Mouse (Mus musculus) thymus, adult 2 months (tissue): ENCODE data around the gene Bcl3. TPM values are rescaled to one million over a fixed set of nuclear protein-coding genes. Genes with fewer than 3 reads are reported as not detected.
A peak's percentile ranks its signal among the peaks of the same experiment; 100 is the strongest.

Source experiments
- DNase-seq: peaks from one replicate; pipeline ENCODE4 v3.0.0; 2021
- H3K27ac ChIP-seq: fragments of 200-500 bp; 2 replicates; pipeline ENCODE4 v1.5.1; 2012; ENCODE audit warnings: low read length, control low read depth; ENCODE audit not compliant: control insufficient read depth, insufficient read depth
- H3K27me3 ChIP-seq: fragments of 200-500 bp; 2 replicates; pipeline ENCODE4 v1.6.1; 2012; ENCODE audit warnings: mild to moderate bottlenecking, low read length, moderate library complexity, mixed read lengths; ENCODE audit not compliant: control insufficient read depth, insufficient read depth
- H3K36me3 ChIP-seq: fragments of 200-500 bp; 2 replicates; pipeline ENCODE4 v1.6.1; 2012; ENCODE audit warnings: mild to moderate bottlenecking, low read length, moderate library complexity; ENCODE audit not compliant: control insufficient read depth, insufficient read depth
- H3K4me1 ChIP-seq: fragments of 200-500 bp; replicated peaks from 2 replicates; pipeline ENCODE4 v1.6.1; 2012; ENCODE audit warnings: low read length; ENCODE audit not compliant: control insufficient read depth, insufficient read depth
- H3K4me3 ChIP-seq: fragments of 200-500 bp; 2 replicates; pipeline ENCODE4 v1.5.1; 2012; ENCODE audit warnings: mild to moderate bottlenecking, low read length, control low read depth, moderate library complexity; ENCODE audit not compliant: control insufficient read depth, insufficient read depth
- CTCF ChIP-seq: fragments of 200-500 bp; IDR thresholded peaks from 2 replicates; pipeline ENCODE4 v1.5.1; 2012; ENCODE audit warnings: mild to moderate bottlenecking, control low read depth, low read length, moderate library complexity, borderline replicate concordance; ENCODE audit not compliant: control insufficient read depth, poor library complexity, insufficient read depth; ENCODE audit errors: extremely low read depth
- POLR2A ChIP-seq: fragments of 200-500 bp; IDR thresholded peaks from 2 replicates; pipeline ENCODE4 v1.6.1; 2012; ENCODE audit warnings: mild to moderate bottlenecking, low read length, control low read depth, moderate library complexity; ENCODE audit not compliant: control insufficient read depth, poor library complexity, insufficient read depth; ENCODE audit errors: extremely low read depth
- WGBS: fragments of 180-500 bp; shearing (Covaris S2); methylation state at CpG from one replicate; pipeline ENCODE4 v1.1.7; 2018; 5-methylcytosine and 5-hydroxymethylcytosine counted together
- polyA plus RNA-seq: library from polyadenylated mRNA; depleted of rRNA; stranded (reverse); fragments of >200 nt; gene quantifications from 2 replicates; pipeline ENCODE4 v1.2.3, GENCODE M21; 2012

Bcl3 gene
- polyA plus RNA-seq, 1 experiment: 54.4 TPM

GRCm38 (mm10) chr7:19824182-19824973 is 1.8 kb upstream of the Bcl3 start:
- WGBS: 15% methylated on average over 26 of the region's 26 CpGs

DNA sequence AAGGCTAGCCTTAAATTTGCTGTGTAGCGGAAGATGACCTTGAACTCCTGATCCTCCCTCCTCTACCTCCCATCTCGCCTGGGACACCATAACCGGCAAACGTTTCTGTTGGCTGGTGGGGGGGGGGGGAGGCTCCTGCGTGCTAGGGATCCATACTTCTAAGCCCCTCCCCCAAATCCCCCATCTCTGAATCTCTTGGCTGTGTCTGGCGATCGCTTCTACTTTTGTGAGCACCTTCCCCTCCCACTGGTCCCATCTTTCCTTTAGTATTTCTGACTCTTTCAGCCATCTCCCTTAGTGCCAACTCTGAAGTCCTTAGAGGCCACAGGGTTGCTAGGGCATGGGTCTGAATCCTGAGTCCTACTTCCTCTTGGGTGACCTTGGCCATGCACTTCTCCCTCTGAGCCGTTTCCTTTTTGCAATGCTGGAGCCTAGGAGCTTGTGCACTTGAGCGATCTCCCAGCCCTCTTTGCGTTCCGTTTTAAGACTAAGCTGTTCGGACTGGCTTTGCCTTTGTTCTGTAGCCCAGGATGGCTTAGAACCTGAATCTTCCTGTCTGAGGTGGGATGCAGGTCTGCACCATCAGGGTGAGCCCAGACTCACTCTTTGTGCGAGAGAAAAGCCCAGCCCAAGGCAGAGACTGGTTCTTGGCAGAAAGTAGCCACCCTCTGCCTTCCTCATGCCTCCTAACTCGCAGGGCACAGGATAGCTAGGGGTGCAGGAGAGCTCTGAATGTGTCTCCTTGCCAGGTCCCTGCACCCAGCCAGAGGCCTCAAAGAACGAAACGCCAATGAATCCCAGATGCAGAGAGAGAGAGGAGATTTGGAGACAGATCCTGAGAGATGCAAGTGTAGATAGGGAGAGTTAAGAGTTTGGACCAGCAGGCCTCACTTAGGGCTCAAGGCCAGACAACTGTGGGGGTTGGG is 949 bp upstream of the Bcl3 start:
- Histone ChIP-seq H3K27me3 (peaks cover 6% of the 10 kb centered on the region; the same call in 1 of the 2 replicates), H3K36me3 (no peaks in the 10 kb centered on the region), H3K27ac (peak overlapping the region; percentile 3; the same call in 1 of the 2 replicates), H3K4me1 (peaks cover 28% of the 10 kb centered on the region), H3K4me3 (no peak overlapping the region)
- DNase-seq: no peak
- TF ChIP-seq POLR2A (no peak), CTCF (no peak)
- WGBS: 31% methylated on average over 16 of the region's 16 CpGs

More at GRCm38 (mm10) chr7:19824182-19824973, 1.8 kb upstream of the Bcl3 start:
- Histone ChIP-seq H3K27ac (peak overlapping the region; percentile 3; the same call in 1 of the 2 replicates), H3K27me3 (peaks cover 6% of the 10 kb centered on the region; the same call in 1 of the 2 replicates), H3K4me3 (no peak overlapping the region), H3K4me1 (peaks cover 21% of the 10 kb centered on the region), H3K36me3 (no peaks in the 10 kb centered on the region)
- DNase-seq: peak; percentile 59
- TF ChIP-seq CTCF: no peak
- TF ChIP-seq POLR2A: no peak

GRCm38 (mm10) chr7:19822193-19822592 is 377 bp downstream of the Bcl3 start:
- WGBS: 15% methylated on average over 20 of the region's 20 CpGs
- H3K27ac ChIP-seq: no peak overlapping the region
- peaks cover 37% of the 10 kb centered on the region for H3K4me1 ChIP-seq
- TF ChIP-seq POLR2A: no peak
- TF ChIP-seq CTCF: no peak
- no peaks in the 10 kb centered on the region for H3K36me3 ChIP-seq
- DNase-seq: no peak
- peaks cover 6% of the 10 kb centered on the region; the same call in 1 of the 2 replicates for H3K27me3 ChIP-seq
- peak overlapping the region; percentile 39 for H3K4me3 ChIP-seq

- Histone ChIP-seq H3K4me3 (0 out of 2 replicates have a peak overlapping the region, but pooled peaks have one; percentile 39), H3K27me3 (peaks cover 6% of the 10 kb centered on the region; the same call in 1 of the 2 replicates), H3K27ac (no peak overlapping the region), H3K36me3 (no peaks in the 10 kb centered on the region), H3K4me1 (peaks cover 42% of the 10 kb centered on the region)
- DNase-seq: no peak
- WGBS: 85% methylated on average over 7 of the region's 7 CpGs
- TF ChIP-seq POLR2A: no peak
- no peak for TF ChIP-seq CTCF
These were observed 937 bp downstream of the Bcl3 start for GRCm38 (mm10) chr7:19821633-19822032.

DNA sequence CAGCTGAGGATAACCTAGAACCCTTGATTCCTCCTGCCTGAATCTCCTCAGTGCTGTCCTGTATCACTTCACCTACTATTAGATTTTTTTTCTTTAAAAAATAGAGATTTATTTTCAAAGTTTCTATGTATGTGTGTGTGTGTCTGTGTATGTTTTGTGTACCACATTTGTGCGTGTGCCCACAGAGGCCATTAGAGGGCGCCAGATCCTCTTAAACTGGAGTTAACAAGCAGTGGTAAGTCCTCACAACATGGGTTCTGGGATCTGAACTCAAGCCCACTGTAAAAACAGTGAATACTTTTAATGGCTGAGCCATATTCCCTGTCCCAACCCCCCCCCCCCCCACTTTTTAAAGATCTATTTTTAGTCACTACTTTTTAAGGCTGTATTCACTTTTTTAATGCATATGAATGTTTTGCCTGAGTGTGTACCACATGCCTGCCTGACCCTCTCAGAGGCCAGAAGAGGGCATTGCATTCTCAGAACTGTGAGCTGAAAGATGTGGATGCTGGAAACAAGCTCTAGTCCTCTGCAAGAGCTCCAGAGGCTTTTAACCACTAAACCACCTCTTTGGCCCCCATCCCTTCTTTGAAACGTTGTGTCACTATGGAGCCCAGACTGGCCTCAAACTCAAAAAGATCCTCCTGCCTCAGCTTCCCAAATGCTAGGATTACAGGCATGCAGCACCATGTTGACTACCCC is 2.1 kb downstream of the Bcl3 start:
- Histone ChIP-seq H3K36me3 (no peaks in the 10 kb centered on the region), H3K27ac (no peak overlapping the region), H3K27me3 (peaks cover 6% of the 10 kb centered on the region; the same call in 1 of the 2 replicates), H3K4me1 (peaks cover 51% of the 10 kb centered on the region), H3K4me3 (no peak overlapping the region)
- DNase-seq: no peak
- TF ChIP-seq CTCF (no peak), POLR2A (no peak)
- 75% methylated on average over 3 of the region's 3 CpGs for WGBS

- TF ChIP-seq CTCF: no peak
- TF ChIP-seq POLR2A: no peak
- H3K4me3 ChIP-seq: no peak overlapping the region
- H3K27me3 ChIP-seq: peaks cover 6% of the 10 kb centered on the region; the same call in 1 of the 2 replicates
- H3K36me3 ChIP-seq: no peaks in the 10 kb centered on the region
- DNase-seq: no peak
- H3K27ac ChIP-seq: no peak overlapping the region
- peaks cover 42% of the 10 kb centered on the region for H3K4me1 ChIP-seq
- 90% methylated on average over 7 of the region's 7 CpGs for WGBS
These were observed 3.7 kb downstream of the Bcl3 start for GRCm38 (mm10) chr7:19818875-19819274.
